Mouse (Mus musculus) embryonic fibroblast, embryonic 13.5 days (primary cell): Measurements from ENCODE around the gene Timd2. TPM values are rescaled to one million over a fixed set of nuclear protein-coding genes. Genes with fewer than 3 reads are reported as not detected.
A peak's percentile ranks its signal among the peaks of the same experiment; 100 is the strongest.
"Not testable (repeated sequence)": the region's sequence is repeated elsewhere in the genome, so short reads cannot be mapped to it uniquely, and the experiment has no call there.

Experiments used
- H3K27ac ChIP-seq: 2 replicates; pipeline ENCODE4 v1.5.1; 2012; ENCODE audit warnings: low read length, control low read depth, inconsistent platforms; ENCODE audit not compliant: insufficient read depth
- H3K4me1 ChIP-seq: 2 replicates; pipeline ENCODE4 v1.6.1; 2011; ENCODE audit warnings: low read length; ENCODE audit not compliant: control insufficient read depth, insufficient read depth
- H3K4me3 ChIP-seq: 2 replicates; pipeline ENCODE4 v1.5.1; 2011; ENCODE audit warnings: mild to moderate bottlenecking, control low read depth, low read length; ENCODE audit not compliant: insufficient read depth
- CTCF ChIP-seq: IDR thresholded peaks from 2 replicates; pipeline ENCODE4 v1.5.1; 2011; ENCODE audit warnings: mild to moderate bottlenecking, control low read depth, low read length, moderate library complexity, borderline replicate concordance; ENCODE audit not compliant: insufficient read depth
- POLR2A ChIP-seq: IDR thresholded peaks from 2 replicates; pipeline ENCODE4 v1.6.1; 2011; ENCODE audit warnings: low read depth, mild to moderate bottlenecking, control low read depth, low read length, moderate library complexity
- polyA plus RNA-seq: library from polyadenylated mRNA; stranded (reverse); fragments of >200 nt; gene quantifications from 2 replicates; pipeline ENCODE4 v1.2.4, GENCODE M21; 2011; ENCODE audit warnings: low read depth; ENCODE audit not compliant: missing spikeins, insufficient read length

The Timd2 gene
- polyA plus RNA-seq, 1 experiment: not detected

DNA sequence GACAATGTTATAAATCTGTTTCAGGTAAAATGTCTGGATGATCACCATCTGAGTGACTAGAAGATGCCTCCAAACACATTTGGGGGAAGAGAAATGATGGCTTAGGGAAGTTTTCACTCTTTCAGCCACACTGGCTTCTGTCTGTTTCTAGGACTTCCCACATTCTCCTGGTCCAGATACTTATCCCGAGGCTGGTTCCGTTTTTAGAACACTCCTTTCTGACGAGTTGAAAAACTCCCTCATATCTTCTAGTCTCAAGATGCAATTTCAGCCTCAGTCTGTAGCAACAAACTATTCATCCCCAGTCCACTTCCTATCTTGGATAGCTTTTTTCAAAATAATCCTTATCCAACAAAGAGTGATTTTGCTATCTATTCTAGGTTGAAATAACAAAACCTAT, 54.4 kb downstream of the Timd2 start:
- no peak for TF ChIP-seq CTCF
- TF ChIP-seq POLR2A: no peak
- Histone ChIP-seq H3K4me3 (no peak overlapping the region), H3K4me1 (no peaks in the 10 kb centered on the region), H3K27ac (no peak overlapping the region)

- not testable (repeated sequence) for H3K27ac ChIP-seq, H3K4me3 ChIP-seq, H3K4me1 ChIP-seq
These were observed 57.2 kb downstream of the Timd2 start for GRCm38 (mm10) chr11:46649655-46650054.

DNA sequence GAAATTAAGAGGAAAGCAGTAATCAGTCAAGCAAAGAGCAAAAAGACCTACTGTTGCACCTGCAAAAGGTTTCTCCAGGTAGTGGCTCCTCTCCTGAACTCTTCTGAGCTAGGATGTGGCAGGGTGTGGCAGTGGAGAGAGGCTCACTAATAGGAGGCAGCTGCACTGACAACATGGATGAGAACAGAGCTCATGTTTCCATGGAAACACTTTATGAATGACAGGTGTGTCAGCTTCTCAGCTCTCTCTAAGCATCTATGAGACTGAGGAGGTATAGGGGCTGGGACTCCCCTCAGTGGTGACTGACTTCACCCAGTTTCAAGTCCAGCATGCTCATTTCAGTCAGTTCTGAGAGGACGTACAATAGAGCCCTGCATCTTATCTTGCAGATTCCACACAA, 62.0 kb downstream of the Timd2 start:
- H3K4me1 ChIP-seq: no peaks in the 10 kb centered on the region
- no peak overlapping the region for H3K27ac ChIP-seq
- no peak overlapping the region for H3K4me3 ChIP-seq
- TF ChIP-seq CTCF: no peak
- TF ChIP-seq POLR2A: no peak

GRCm38 (mm10) chr11:46636568-46636967, 70.3 kb downstream of the Timd2 start:
- Histone ChIP-seq H3K4me1 (no peaks in the 10 kb centered on the region), H3K27ac (no peak overlapping the region), H3K4me3 (no peak overlapping the region)
- no peak for TF ChIP-seq CTCF
- no peak for TF ChIP-seq POLR2A

GRCm38 (mm10) chr11:46635516-46635915, 71.3 kb downstream of the Timd2 start:
- H3K4me3 ChIP-seq, H3K27ac ChIP-seq, H3K4me1 ChIP-seq: not testable (repeated sequence)

DNA sequence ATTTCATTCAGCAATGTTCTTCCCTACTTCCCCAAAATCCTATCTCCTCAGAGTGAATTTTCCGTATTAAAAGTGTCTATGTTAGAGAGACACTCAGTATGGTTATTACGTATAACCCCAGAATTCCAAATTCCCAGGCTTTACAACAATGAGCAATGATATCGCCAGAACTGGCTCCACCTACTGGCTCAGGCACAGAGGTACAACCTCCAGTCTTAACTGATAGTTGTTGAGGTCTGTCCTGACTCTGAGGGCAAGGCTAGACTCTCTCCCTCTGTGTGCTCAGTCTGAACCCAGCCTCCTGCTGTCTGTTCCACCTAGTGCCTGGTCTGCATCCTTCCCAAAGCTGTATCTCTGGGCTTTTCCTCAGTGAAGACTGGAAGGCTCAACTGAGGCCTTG, 75.2 kb downstream of the Timd2 start:
- no peaks in the 10 kb centered on the region for H3K4me1 ChIP-seq
- TF ChIP-seq POLR2A (no peak), CTCF (peak; percentile 30; the same call in 1 of the 2 replicates)
- H3K27ac ChIP-seq: no peak overlapping the region
- H3K4me3 ChIP-seq: no peak overlapping the region

- TF ChIP-seq POLR2A: no peak
- TF ChIP-seq CTCF: no peak
- H3K4me1 ChIP-seq: no peaks in the 10 kb centered on the region
- H3K27ac ChIP-seq: no peak within 1 kb of the TSS
- no peak within 1 kb of the TSS for H3K4me3 ChIP-seq
These were observed 77.6 kb downstream of the Timd2 start, which contains the start of gene Dppa1 for GRCm38 (mm10) chr11:46629211-46629795. Dppa1 (minus strand) TSS chr11:46629261.

GRCm38 (mm10) chr11:46620414-46621168, 86.3 kb downstream of the Timd2 start:
- Histone ChIP-seq H3K4me3 (no peak overlapping the region), H3K4me1 (no peaks in the 10 kb centered on the region), H3K27ac (no peak overlapping the region)
- TF ChIP-seq CTCF: no peak
- no peak for TF ChIP-seq POLR2A

GRCm38 (mm10) chr11:46619929-46620328, 86.9 kb downstream of the Timd2 start:
- H3K4me3 ChIP-seq: no peak overlapping the region
- TF ChIP-seq CTCF: no peak
- H3K4me1 ChIP-seq: no peaks in the 10 kb centered on the region
- H3K27ac ChIP-seq: no peak overlapping the region

Other genes starting within 250 kb of the Timd2 start
- gene Gm12169, start 182.8 kb downstream of the Timd2 start, polyA plus RNA-seq: not detected in 2 replicates
- gene BC053393, start 135.5 kb downstream of the Timd2 start, polyA plus RNA-seq: not detected in 2 replicates
- gene Dppa1, start 77.8 kb downstream of the Timd2 start, polyA plus RNA-seq: not detected in 2 replicates
- gene Havcr1, start 28.0 kb upstream of the Timd2 start, polyA plus RNA-seq: not detected in 2 replicates
- not detected in 2 replicates for gene Timd4, start 103.7 kb upstream of the Timd2 start, polyA plus RNA-seq